Mouse (Mus musculus) embryonic facial prominence, embryonic 13.5 days (tissue): ENCODE measurements around the gene Heyl. TPM values are rescaled to one million over a fixed set of nuclear protein-coding genes. Genes with fewer than 3 reads are reported as not detected.
"Not testable (repeated sequence)": the region's sequence is repeated elsewhere in the genome, so short reads cannot be mapped to it uniquely, and the experiment has no call there.

Source experiments
- ATAC-seq: fragments of 200-750 bp; cut with Nextera tagmentation; 2 replicates; pipeline ENCODE4 v1.8.0; 2017; ENCODE audit warnings: low read depth; ENCODE audit not compliant: insufficient number of reproducible peaks, insufficient read depth, low FRiP score, low TSS enrichment
- H3K27ac ChIP-seq: fragments of 300-500 bp; sonication (generic); 2 replicates; pipeline ENCODE4 v1.5.1; 2015; ENCODE audit warnings: moderate library complexity, mild to moderate bottlenecking, inconsistent platforms
- H3K27me3 ChIP-seq: fragments of 300-500 bp; sonication (generic); 2 replicates; pipeline ENCODE4 v1.6.1; 2015; ENCODE audit warnings: mild to moderate bottlenecking, inconsistent platforms
- H3K36me3 ChIP-seq: fragments of 300-500 bp; sonication (generic); 2 replicates; pipeline ENCODE4 v1.6.1; 2015; ENCODE audit warnings: mild to moderate bottlenecking, inconsistent platforms
- H3K4me1 ChIP-seq: fragments of 300-500 bp; sonication (generic); 2 replicates; pipeline ENCODE4 v1.6.1; 2015; ENCODE audit warnings: inconsistent platforms
- H3K4me2 ChIP-seq: fragments of 300-500 bp; sonication (generic); 2 replicates; pipeline ENCODE4 v1.6.1; 2015; ENCODE audit warnings: moderate library complexity, mild to moderate bottlenecking, inconsistent platforms
- H3K4me3 ChIP-seq: fragments of 300-500 bp; sonication (generic); 2 replicates; pipeline ENCODE4 v1.5.1; 2015; ENCODE audit warnings: mild to moderate bottlenecking, inconsistent platforms
- H3K9ac ChIP-seq: fragments of 300-500 bp; sonication (generic); 2 replicates; pipeline ENCODE4 v1.6.1; 2015; ENCODE audit warnings: mild to moderate bottlenecking, inconsistent platforms
- H3K9me3 ChIP-seq: fragments of 300-500 bp; sonication (generic); 2 replicates; pipeline ENCODE4 v1.6.1; 2016; ENCODE audit warnings: inconsistent platforms
- WGBS: fragments of 180-500 bp; shearing (Covaris S2); methylation state at CpG from one replicate; pipeline ENCODE4 v1.1.7; 2015; ENCODE audit warnings: mixed read lengths; 5-methylcytosine and 5-hydroxymethylcytosine counted together
- polyA plus RNA-seq: library from polyadenylated mRNA; unstranded; fragments of >200 nt; fragmentation: Nextera tagmentation; extraction: Ambion mirVana; gene quantifications from 2 replicates; pipeline ENCODE4 v1.2.1, GENCODE M21; 2015

Gene Heyl
- polyA plus RNA-seq, 1 experiment from 2014 or later, result 5.0 TPM

DNA sequence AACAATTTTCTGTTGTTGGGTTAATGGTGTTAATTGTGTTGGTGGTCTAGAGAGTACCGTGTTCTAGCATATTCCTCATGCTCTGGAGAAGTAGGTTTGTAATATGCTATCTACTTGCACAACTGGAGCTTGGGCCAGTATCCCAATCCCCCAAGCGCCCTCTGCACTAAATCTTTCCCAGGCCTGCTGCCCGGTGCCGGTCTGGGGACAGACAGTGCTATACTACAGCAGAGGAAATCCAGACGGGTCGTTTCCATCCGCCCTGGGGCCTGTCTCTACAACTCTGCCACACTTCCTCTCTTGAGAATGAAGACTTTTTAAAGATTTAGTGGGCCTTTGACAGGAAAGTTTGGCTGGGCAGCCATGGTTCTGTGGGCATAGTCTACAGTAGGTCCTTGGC, 59.6 kb downstream of the Heyl start:
- H3K27me3 ChIP-seq, result no peaks in the 10 kb centered on the region
- peaks cover 94% of the 10 kb centered on the region for H3K36me3 ChIP-seq
- no peak overlapping the region for H3K4me3 ChIP-seq
- H3K9ac ChIP-seq, result no peak overlapping the region
- no peaks in the 10 kb centered on the region for H3K9me3 ChIP-seq
- H3K27ac ChIP-seq, result no peak overlapping the region
- H3K4me1 ChIP-seq, result no peaks in the 10 kb centered on the region
- no peak overlapping the region for H3K4me2 ChIP-seq
- no peak for ATAC-seq
- WGBS, result 76% methylated on average over 7 of the region's 7 CpGs

- no peak for ATAC-seq
- no peak overlapping the region for H3K27ac ChIP-seq
- H3K27me3 ChIP-seq, result no peaks in the 10 kb centered on the region
- H3K9me3 ChIP-seq, result no peaks in the 10 kb centered on the region
- 80% methylated on average over 7 of the region's 7 CpGs for WGBS
- no peak overlapping the region for H3K4me2 ChIP-seq
- peaks cover 93% of the 10 kb centered on the region for H3K36me3 ChIP-seq
- H3K4me1 ChIP-seq, result no peaks in the 10 kb centered on the region
- H3K9ac ChIP-seq, result 0 out of 2 replicates have a peak overlapping the region, but pooled peaks have one; percentile 3
- H3K4me3 ChIP-seq, result no peak overlapping the region
These were observed 60.5 kb downstream of the Heyl start for GRCm38 (mm10) chr4:123293661-123294443.

DNA sequence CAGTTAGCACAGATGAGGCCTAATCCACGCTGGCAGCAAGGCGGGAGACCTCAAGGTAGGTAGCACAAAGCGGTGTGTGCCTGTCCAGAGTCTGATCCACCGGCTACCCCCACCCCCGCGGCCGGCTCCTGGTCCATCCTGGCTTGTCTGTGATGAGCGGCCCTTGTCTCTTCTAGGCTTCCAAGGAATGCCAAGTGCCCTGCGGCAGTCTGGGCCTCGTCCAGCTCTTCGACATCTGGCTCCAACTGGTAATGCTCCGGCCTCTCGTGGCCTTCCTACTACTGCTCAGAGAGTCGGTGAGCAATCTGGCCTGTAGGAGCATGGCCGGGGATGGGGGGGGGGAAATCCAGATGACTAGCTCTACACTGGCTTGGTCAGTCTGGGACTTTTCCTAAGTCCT, 61.7 kb downstream of the Heyl start:
- H3K36me3 ChIP-seq, result peaks cover 93% of the 10 kb centered on the region
- ATAC-seq, H3K9ac ChIP-seq, H3K4me1 ChIP-seq, H3K27me3 ChIP-seq, H3K9me3 ChIP-seq, H3K4me3 ChIP-seq, H3K27ac ChIP-seq, H3K4me2 ChIP-seq: not testable (repeated sequence)
- WGBS, result 76% methylated on average over 15 of the region's 15 CpGs

DNA sequence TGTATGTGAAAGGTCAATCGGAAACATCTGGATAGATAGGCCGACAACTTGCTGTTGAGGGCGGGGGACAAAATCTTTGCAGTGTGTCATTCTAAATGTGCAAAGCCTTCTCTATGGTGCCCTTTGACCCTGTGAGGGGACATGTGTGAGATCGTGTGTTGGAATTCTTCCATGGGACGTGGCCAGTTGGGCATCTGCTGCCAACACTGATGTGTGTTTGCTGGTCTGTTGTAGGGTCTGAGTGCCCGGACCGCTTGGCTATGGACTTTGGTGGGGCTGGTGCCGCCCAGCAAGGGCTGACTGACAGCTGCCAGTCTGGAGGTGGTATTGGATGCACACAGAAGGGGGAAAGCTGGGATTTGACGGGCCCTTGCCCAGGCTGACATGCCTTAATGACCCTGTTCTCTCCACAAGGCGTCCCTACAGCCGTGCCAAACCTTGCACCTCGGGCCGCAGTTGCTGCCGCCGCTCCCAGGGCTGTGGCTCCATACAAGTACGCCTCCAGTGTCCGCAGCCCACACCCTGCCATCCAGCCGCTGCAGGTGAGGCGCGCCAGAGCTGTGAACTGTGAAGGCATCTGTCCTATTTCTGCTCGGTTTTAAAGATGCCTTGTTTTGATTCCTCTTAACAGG, 62.3 kb downstream of the Heyl start:
- no peak overlapping the region for H3K9ac ChIP-seq
- no peaks in the 10 kb centered on the region for H3K4me1 ChIP-seq
- no peak for ATAC-seq
- H3K27me3 ChIP-seq, result no peaks in the 10 kb centered on the region
- 83% methylated on average over 21 of the region's 21 CpGs for WGBS
- no peaks in the 10 kb centered on the region for H3K9me3 ChIP-seq
- H3K4me3 ChIP-seq, result no peak overlapping the region
- H3K36me3 ChIP-seq, result peaks cover 96% of the 10 kb centered on the region
- H3K27ac ChIP-seq, result no peak overlapping the region
- H3K4me2 ChIP-seq, result no peak overlapping the region

DNA sequence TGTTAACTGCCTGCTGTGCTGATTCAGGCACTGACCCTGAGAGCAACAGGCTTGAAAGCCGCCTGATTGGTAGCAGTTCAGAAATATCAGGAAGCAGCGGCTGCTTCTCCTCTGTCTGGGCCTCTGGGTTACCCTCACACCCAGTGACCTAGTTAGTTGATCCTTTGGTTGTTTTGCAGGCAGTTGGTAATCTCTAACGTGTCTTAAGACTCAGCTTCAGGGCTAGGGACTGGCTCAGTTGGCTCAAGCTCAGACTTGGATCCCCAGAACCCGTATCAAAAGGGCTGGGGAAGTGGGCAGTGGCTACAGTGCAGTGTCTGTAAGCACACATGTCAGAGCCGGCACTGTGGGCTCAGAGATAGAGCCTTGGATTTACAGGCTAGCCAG, 62.8 kb downstream of the Heyl start:
- H3K4me1 ChIP-seq, result no peaks in the 10 kb centered on the region
- ATAC-seq, result no peak
- peaks cover 96% of the 10 kb centered on the region for H3K36me3 ChIP-seq
- H3K4me2 ChIP-seq, result no peak overlapping the region
- H3K4me3 ChIP-seq, result no peak overlapping the region
- H3K9me3 ChIP-seq, result no peaks in the 10 kb centered on the region
- H3K9ac ChIP-seq, result no peak overlapping the region
- H3K27ac ChIP-seq, result no peak overlapping the region
- no peaks in the 10 kb centered on the region for H3K27me3 ChIP-seq
- 86% methylated on average over 5 of the region's 5 CpGs for WGBS

DNA sequence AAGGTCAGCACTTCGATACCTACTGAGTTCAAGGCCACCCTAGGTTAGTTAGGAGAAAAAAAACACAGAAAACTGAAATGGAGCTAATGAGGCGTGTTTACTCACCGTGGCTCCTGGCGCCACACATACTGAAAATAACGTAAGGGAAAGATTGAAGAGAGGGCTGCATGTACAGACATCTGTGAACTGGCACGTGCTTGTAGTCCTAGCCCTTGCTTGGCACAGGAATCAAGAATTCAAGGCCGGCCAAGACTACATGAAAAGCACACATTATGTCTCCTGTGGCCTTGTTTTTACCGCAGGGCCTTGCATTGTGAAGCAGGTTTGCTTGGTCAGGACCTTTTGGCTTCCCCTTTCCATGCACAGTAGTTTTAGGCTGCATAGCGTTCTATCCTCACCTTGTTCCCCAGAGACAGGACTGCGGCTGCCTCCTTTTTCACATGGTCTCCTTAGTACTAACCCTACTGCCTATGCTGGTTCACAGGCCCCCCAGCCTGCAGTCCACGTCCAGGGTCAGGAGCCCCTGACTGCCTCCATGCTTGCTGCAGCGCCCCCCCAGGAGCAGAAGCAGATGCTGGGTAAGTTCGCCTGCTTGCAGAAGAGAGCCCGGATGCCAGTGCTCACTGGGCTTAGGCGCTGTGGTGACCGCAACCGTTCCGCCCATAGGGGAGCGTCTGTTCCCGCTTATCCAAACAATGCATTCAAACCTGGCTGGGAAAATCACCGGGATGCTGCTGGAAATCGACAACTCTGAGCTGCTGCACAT, 64.0 kb downstream of the Heyl start:
- Histone ChIP-seq H3K4me3 (no peak overlapping the region), H3K36me3 (peaks cover 95% of the 10 kb centered on the region), H3K27ac (no peak overlapping the region), H3K27me3 (no peaks in the 10 kb centered on the region), H3K4me2 (no peak overlapping the region), H3K9ac (no peak overlapping the region), H3K9me3 (no peaks in the 10 kb centered on the region), H3K4me1 (no peaks in the 10 kb centered on the region)
- 88% methylated on average over 22 of the region's 22 CpGs for WGBS
- no peak for ATAC-seq

GRCm38 (mm10) chr4:123298226-123298625, 64.9 kb downstream of the Heyl start:
- no peak overlapping the region for H3K27ac ChIP-seq
- WGBS, result 89% methylated on average over 4 of the region's 4 CpGs
- ATAC-seq, result no peak
- H3K4me2 ChIP-seq, result no peak overlapping the region
- H3K9me3 ChIP-seq, result no peaks in the 10 kb centered on the region
- H3K4me3 ChIP-seq, result no peak overlapping the region
- no peaks in the 10 kb centered on the region for H3K4me1 ChIP-seq
- no peak overlapping the region for H3K9ac ChIP-seq
- peaks cover 95% of the 10 kb centered on the region for H3K36me3 ChIP-seq
- H3K27me3 ChIP-seq, result no peaks in the 10 kb centered on the region

GRCm38 (mm10) chr4:123298980-123299670, 65.8 kb downstream of the Heyl start:
- H3K9ac ChIP-seq, result no peak overlapping the region
- no peaks in the 10 kb centered on the region for H3K9me3 ChIP-seq
- H3K4me3 ChIP-seq, result no peak overlapping the region
- H3K4me1 ChIP-seq, result no peaks in the 10 kb centered on the region
- no peaks in the 10 kb centered on the region for H3K27me3 ChIP-seq
- no peak overlapping the region for H3K4me2 ChIP-seq
- no peak overlapping the region for H3K27ac ChIP-seq
- peaks cover 95% of the 10 kb centered on the region for H3K36me3 ChIP-seq
- 96% methylated on average over 11 of the region's 11 CpGs for WGBS
- ATAC-seq, result no peak

Other genes with a start within 250 kb of the Heyl start
- 29.4 and 33.4 TPM in 2 replicates for gene Mycl, start 237.9 kb upstream of the Heyl start, polyA plus RNA-seq
- 19.7 and 20.8 TPM in 2 replicates for gene Trit1, start 217.0 kb upstream of the Heyl start, polyA plus RNA-seq
- gene Bmp8b, start 128.4 kb upstream of the Heyl start, polyA plus RNA-seq, result 0.51 and 0.58 TPM in 2 replicates
- gene Oxct2b, start 117.3 kb upstream of the Heyl start, polyA plus RNA-seq, result 0.19 TPM in 1 of 2 replicates, not detected in the other
- gene Ppie, start 93.6 kb upstream of the Heyl start, polyA plus RNA-seq, result 113 and 114 TPM in 2 replicates
- gene Hpcal4, start 50.3 kb upstream of the Heyl start, polyA plus RNA-seq, result 0.26 and 0.44 TPM in 2 replicates
- not detected in 2 replicates for gene Nt5c1a, start 32.1 kb upstream of the Heyl start, polyA plus RNA-seq
- gene Pabpc4, start 28.8 kb downstream of the Heyl start, polyA plus RNA-seq, result 36.8 and 41.2 TPM in 2 replicates
- not detected in 2 replicates for gene Oxct2a, start 90.1 kb downstream of the Heyl start, polyA plus RNA-seq
- 0.59 and 1.3 TPM in 2 replicates for gene Bmp8a, start 109.7 kb downstream of the Heyl start, polyA plus RNA-seq